Mouse (Mus musculus) gastrocnemius, postnatal 36 days (tissue): ENCODE measurements around the gene Nsg1. TPM values are rescaled to one million over a fixed set of nuclear protein-coding genes. Genes with fewer than 3 reads are reported as not detected.

ENCODE experiments used
- DNase-seq, 2 experiments: peaks; one replicate each; pipeline ENCODE4 v3.0.0; 2022
- intact Hi-C: fragments of 180-260 bp; cut with DNase I; formaldehyde crosslinking; loops from one replicate; pipeline ENCODE4 v1.15.1; 2025
- total RNA-seq, 2 experiments: library from RNA; stranded (reverse); gene quantifications; 2 replicates each; pipeline ENCODE4 v1.2.3; 2021

The Nsg1 gene
- total RNA-seq, 2 experiments from 2014 or later: 2.7 to 2.9 TPM

- no peak for DNase-seq
- intact Hi-C loops: no loop called here
Measured at GRCm38 (mm10) chr5:38090111-38090510, 69.6 kb downstream of the Nsg1 start.

Other genes starting within 250 kb of the Nsg1 start
- 10 to 100 TPM; 13.7 to 15.4 TPM for gene Stx18, start 121.2 kb downstream of the Nsg1 start, total RNA-seq
- 1 to 10 TPM; 2.1 to 3.8 TPM for gene Zbtb49, start 60.5 kb upstream of the Nsg1 start, total RNA-seq
- gene Lyar, start 60.6 kb upstream of the Nsg1 start, total RNA-seq: 10 to 100 TPM; 13.0 to 19.1 TPM
- gene Tmem128, start 100.3 kb upstream of the Nsg1 start, total RNA-seq: 1 to 10 TPM; 8.3 to 8.7 TPM
- gene Otop1, start 116.1 kb upstream of the Nsg1 start, total RNA-seq: under 1 TPM; 0.13 to 0.25 TPM
- not detected for gene Drd5, start 159.5 kb upstream of the Nsg1 start, total RNA-seq